Mouse (Mus musculus) liver, embryonic 12.5 days (tissue): ENCODE measurements around the gene Lbhd1. TPM values are rescaled to one million over a fixed set of nuclear protein-coding genes. Genes with fewer than 3 reads are reported as not detected.
"Not testable (repeated sequence)": the region's sequence is repeated elsewhere in the genome, so short reads cannot be mapped to it uniquely, and the experiment has no call there.

Experiments used
- ATAC-seq: fragments of 200-750 bp; cut with Nextera tagmentation; 2 replicates; pipeline ENCODE4 v1.8.0; 2017; ENCODE audit warnings: moderate number of reproducible peaks, mild to moderate bottlenecking, moderate library complexity
- H3K27ac ChIP-seq: fragments of 300-500 bp; sonication (generic); 2 replicates; pipeline ENCODE4 v1.5.1; 2016; ENCODE audit warnings: mild to moderate bottlenecking
- H3K27me3 ChIP-seq: fragments of 300-500 bp; sonication (generic); replicated peaks from 2 replicates; pipeline ENCODE4 v1.6.1; 2016; ENCODE audit warnings: mild to moderate bottlenecking, moderate library complexity
- H3K36me3 ChIP-seq: fragments of 300-500 bp; sonication (generic); 2 replicates; pipeline ENCODE4 v1.6.1; 2016; ENCODE audit warnings: mild to moderate bottlenecking, moderate library complexity
- H3K4me1 ChIP-seq: fragments of 300-500 bp; sonication (generic); 2 replicates; pipeline ENCODE4 v1.6.1; 2016
- H3K4me2 ChIP-seq: fragments of 300-500 bp; sonication (generic); 2 replicates; pipeline ENCODE4 v1.6.1; 2016; ENCODE audit warnings: mild to moderate bottlenecking, moderate library complexity
- H3K4me3 ChIP-seq: fragments of 300-500 bp; sonication (generic); 2 replicates; pipeline ENCODE4 v1.5.1; 2016; ENCODE audit warnings: mild to moderate bottlenecking, moderate library complexity
- H3K9ac ChIP-seq: fragments of 300-500 bp; sonication (generic); 2 replicates; pipeline ENCODE4 v1.6.1; 2016; ENCODE audit warnings: mild to moderate bottlenecking, moderate library complexity
- H3K9me3 ChIP-seq: fragments of 300-500 bp; sonication (generic); replicated peaks from 2 replicates; pipeline ENCODE4 v1.6.1; 2016; ENCODE audit warnings: mild to moderate bottlenecking, moderate library complexity
- WGBS: fragments of 180-500 bp; shearing (Covaris S2); methylation state at CpG from one replicate; pipeline ENCODE4 v1.1.7; 2016; ENCODE audit not compliant: insufficient replicate concordance; 5-methylcytosine and 5-hydroxymethylcytosine counted together
- polyA plus RNA-seq: library from polyadenylated mRNA; unstranded; fragments of >200 nt; fragmentation: Nextera tagmentation; extraction: Ambion mirVana; gene quantifications from 2 replicates; pipeline ENCODE4 v1.2.1, GENCODE M21; 2016

Gene Lbhd1
- polyA plus RNA-seq, 1 experiment from 2014 or later = 80.4 TPM

GRCm38 (mm10) chr19:8875031-8875430, 8.5 kb upstream of the Lbhd1 start:
- Histone ChIP-seq H3K27me3 (no peaks in the 10 kb centered on the region), H3K9ac (peak overlapping the region; percentile 24; the same call in 1 of the 2 replicates), H3K9me3 (no peaks in the 10 kb centered on the region), H3K4me2 (no peak overlapping the region), H3K36me3 (peaks cover 57% of the 10 kb centered on the region), H3K4me1 (peaks cover 44% of the 10 kb centered on the region), H3K4me3 (no peak overlapping the region), H3K27ac (0 out of 2 replicates have a peak overlapping the region, but pooled peaks have one; percentile 41)
- 88% methylated on average over 7 of the region's 7 CpGs for WGBS
- ATAC-seq = no peak

- peaks cover 32% of the 10 kb centered on the region for H3K36me3 ChIP-seq
- under 1% methylated on average over 42 of the region's 42 CpGs for WGBS
- peak within 1 kb of the TSS; percentile 86 for H3K9ac ChIP-seq
- peak within 1 kb of the TSS; percentile 86 for H3K4me2 ChIP-seq
- peaks cover 21% of the 10 kb centered on the region for H3K4me1 ChIP-seq
- peak within 1 kb of the TSS; percentile 85 for H3K4me3 ChIP-seq
- peak within 1 kb of the TSS; percentile 75 for H3K27ac ChIP-seq
- H3K9me3 ChIP-seq = no peaks in the 10 kb centered on the region
- no peaks in the 10 kb centered on the region for H3K27me3 ChIP-seq
- peak; percentile 94 for ATAC-seq
Observed at GRCm38 (mm10) chr19:8880311-8881033, 3.1 kb upstream of the Lbhd1 start, which contains the start of gene Uqcc3. Uqcc3 (minus strand) TSS chr19:8880923.

- peaks cover 21% of the 10 kb centered on the region for H3K4me1 ChIP-seq
- H3K9me3 ChIP-seq = no peaks in the 10 kb centered on the region
- peak overlapping the region; percentile 86 for H3K4me2 ChIP-seq
- H3K27ac ChIP-seq = peak overlapping the region; percentile 75; the same call in 1 of the 2 replicates
- H3K36me3 ChIP-seq = peaks cover 27% of the 10 kb centered on the region
- peak overlapping the region; percentile 86 for H3K9ac ChIP-seq
- ATAC-seq = no peak
- WGBS = 10% methylated on average over 3 of the region's 3 CpGs
- H3K4me3 ChIP-seq = peak overlapping the region; percentile 85
- no peaks in the 10 kb centered on the region for H3K27me3 ChIP-seq
Observed at GRCm38 (mm10) chr19:8881034-8881392, 2.5 kb upstream of the Lbhd1 start.

- Histone ChIP-seq H3K27me3 (no peaks in the 10 kb centered on the region), H3K36me3 (peaks cover 17% of the 10 kb centered on the region), H3K27ac (peak overlapping the region; percentile 89), H3K9ac (peak overlapping the region; percentile 89), H3K4me1 (peaks cover 37% of the 10 kb centered on the region), H3K4me2 (peak overlapping the region; percentile 77), H3K9me3 (no peaks in the 10 kb centered on the region), H3K4me3 (peak overlapping the region; percentile 81)
- no peak for ATAC-seq
- 43% methylated on average over 1 of the region's 1 CpGs for WGBS
Observed at GRCm38 (mm10) chr19:8886916-8887584, 3.5 kb downstream of the Lbhd1 start.

GRCm38 (mm10) chr19:8887585-8888463, 4.3 kb downstream of the Lbhd1 start:
- no peaks in the 10 kb centered on the region for H3K27me3 ChIP-seq
- WGBS = 8% methylated on average over 19 of the region's 19 CpGs
- no peak for ATAC-seq
- no peaks in the 10 kb centered on the region for H3K9me3 ChIP-seq
- H3K36me3 ChIP-seq = peaks cover 17% of the 10 kb centered on the region
- H3K4me1 ChIP-seq = peaks cover 44% of the 10 kb centered on the region
- peak overlapping the region; percentile 89 for H3K9ac ChIP-seq
- peak overlapping the region; percentile 81 for H3K4me3 ChIP-seq
- H3K27ac ChIP-seq = peak overlapping the region; percentile 89
- H3K4me2 ChIP-seq = peak overlapping the region; percentile 77

- WGBS = under 1% methylated on average over 58 of the region's 58 CpGs
- H3K4me3 ChIP-seq = peak within 1 kb of the TSS; percentile 81
- H3K4me2 ChIP-seq = peak within 1 kb of the TSS; percentile 77
- peaks cover 17% of the 10 kb centered on the region for H3K36me3 ChIP-seq
- peak within 1 kb of the TSS; percentile 89 for H3K9ac ChIP-seq
- H3K9me3 ChIP-seq = no peaks in the 10 kb centered on the region
- peak within 1 kb of the TSS; percentile 89 for H3K27ac ChIP-seq
- peaks cover 50% of the 10 kb centered on the region for H3K4me1 ChIP-seq
- H3K27me3 ChIP-seq = no peaks in the 10 kb centered on the region
- ATAC-seq = peak; percentile 90
Observed at GRCm38 (mm10) chr19:8888511-8889385, 5.2 kb downstream of the Lbhd1 start, which contains the start of the genes 1810009A15Rik and Gm49416. 1810009A15Rik (plus strand) TSS chr19:8888853. Gm49416 (plus strand) TSS chr19:8888926.

- Histone ChIP-seq H3K27me3 (no peaks in the 10 kb centered on the region), H3K4me3 (peak within 1 kb of the TSS; percentile 90), H3K27ac (peak within 1 kb of the TSS; percentile 95), H3K9ac (peak within 1 kb of the TSS; percentile 94), H3K36me3 (peaks cover 45% of the 10 kb centered on the region), H3K4me2 (peak within 1 kb of the TSS; percentile 84), H3K9me3 (no peaks in the 10 kb centered on the region), H3K4me1 (peaks cover 74% of the 10 kb centered on the region)
- ATAC-seq = peak; percentile 56
- WGBS = 1% methylated on average over 54 of the region's 54 CpGs
Observed at GRCm38 (mm10) chr19:8892829-8893766, 9.6 kb downstream of the Lbhd1 start, which contains the start of gene Ints5. Ints5 (plus strand) TSS chr19:8893005.

GRCm38 (mm10) chr19:8895397-8895960, 11.9 kb downstream of the Lbhd1 start:
- H3K27me3 ChIP-seq = no peaks in the 10 kb centered on the region
- peak overlapping the region; percentile 96 for H3K9ac ChIP-seq
- peak overlapping the region; percentile 82; the same call in 1 of the 2 replicates for H3K4me2 ChIP-seq
- ATAC-seq = no peak
- 89% methylated on average over 9 of the region's 9 CpGs for WGBS
- no peaks in the 10 kb centered on the region for H3K9me3 ChIP-seq
- H3K27ac ChIP-seq = peak overlapping the region; percentile 90; the same call in 1 of the 2 replicates
- H3K36me3 ChIP-seq = peaks cover 46% of the 10 kb centered on the region
- peaks cover 80% of the 10 kb centered on the region for H3K4me1 ChIP-seq
- H3K4me3 ChIP-seq = no peak overlapping the region

GRCm38 (mm10) chr19:8896231-8896630, 12.7 kb downstream of the Lbhd1 start:
- H3K9me3 ChIP-seq, H3K4me3 ChIP-seq, H3K27me3 ChIP-seq, ATAC-seq: not testable (repeated sequence)
- Histone ChIP-seq H3K4me1 (peaks cover 82% of the 10 kb centered on the region), H3K36me3 (peaks cover 46% of the 10 kb centered on the region), H3K9ac (peak overlapping the region; percentile 96), H3K27ac (peak overlapping the region; percentile 90), H3K4me2 (peak overlapping the region; percentile 82)
- WGBS = 79% methylated on average over 5 of the region's 5 CpGs
